Mouse (Mus musculus): ENCODE data around the gene Gzmb. TPM values are rescaled to one million over a fixed set of nuclear protein-coding genes. Genes with fewer than 3 reads are reported as not detected.
"Not testable (repeated sequence)": the region's sequence is repeated elsewhere in the genome, so short reads cannot be mapped to it uniquely, and the experiment has no call there.

The Gzmb gene
- polyA plus RNA-seq, 1 experiment from 2014 or later = 0.06 TPM

DNA sequence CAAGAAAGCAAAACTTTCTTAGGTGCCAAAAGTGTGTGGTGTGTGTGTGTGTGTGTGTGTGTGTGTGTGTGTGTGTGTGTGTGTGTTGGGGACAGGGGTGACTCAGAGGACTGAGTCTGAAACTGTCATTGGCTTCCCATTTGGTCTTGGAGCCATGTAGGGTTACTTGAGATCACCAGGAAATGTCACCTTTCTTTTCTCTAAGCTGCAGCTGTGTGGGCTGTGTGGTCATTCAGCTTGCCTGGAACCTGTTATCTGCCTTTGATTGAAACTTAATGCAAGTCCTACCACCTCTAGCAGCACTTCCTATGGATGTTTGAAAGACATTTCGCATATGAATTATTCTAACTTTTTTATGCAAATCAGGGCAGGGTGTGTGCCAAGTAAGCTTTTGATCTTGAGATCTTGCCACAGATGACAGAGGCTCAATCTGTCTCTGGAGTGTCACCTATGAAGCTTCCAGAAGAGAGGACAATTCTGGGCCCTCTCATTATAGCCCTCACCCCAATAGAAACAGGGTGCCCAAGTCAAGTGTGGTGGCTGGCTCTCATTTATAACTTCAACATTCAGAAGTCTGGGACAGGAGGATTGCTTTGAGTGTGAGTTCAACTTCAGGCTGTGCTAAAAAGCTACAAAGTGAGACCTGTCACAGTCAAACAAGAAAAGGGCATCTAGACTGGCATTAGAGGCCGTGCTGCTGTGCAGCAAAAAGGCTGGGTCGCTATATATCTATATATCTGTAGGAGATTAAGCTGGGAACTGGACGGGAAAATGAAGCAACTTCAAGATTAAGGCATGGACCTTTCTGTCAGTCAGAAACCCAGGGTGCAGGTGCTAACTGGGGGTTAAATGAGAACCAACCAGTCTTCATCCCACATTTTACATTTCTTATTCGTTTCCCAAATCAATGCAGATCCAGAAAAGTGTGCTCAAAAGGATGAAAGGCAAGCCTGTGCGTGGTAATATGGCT, 22.6 kb upstream of the Gzmb start:
- CTCF ChIA-PET = no interaction called here
- in situ Hi-C loops (cut with MboI; ENCODE audit: low pct_unique_long_range_greater_than_20kb) = no loop called here
- no peak for TF ChIP-seq CTCF (IDR thresholded peaks at IDR 0.05)
- peaks cover 23% of the 10 kb centered on the region for H3K27me3 ChIP-seq
- no peak for ATAC-seq
- POLR2A ChIA-PET = no interaction called here
- no peak for DNase-seq (ENCODE audit: low read depth, low spot score)

DNA sequence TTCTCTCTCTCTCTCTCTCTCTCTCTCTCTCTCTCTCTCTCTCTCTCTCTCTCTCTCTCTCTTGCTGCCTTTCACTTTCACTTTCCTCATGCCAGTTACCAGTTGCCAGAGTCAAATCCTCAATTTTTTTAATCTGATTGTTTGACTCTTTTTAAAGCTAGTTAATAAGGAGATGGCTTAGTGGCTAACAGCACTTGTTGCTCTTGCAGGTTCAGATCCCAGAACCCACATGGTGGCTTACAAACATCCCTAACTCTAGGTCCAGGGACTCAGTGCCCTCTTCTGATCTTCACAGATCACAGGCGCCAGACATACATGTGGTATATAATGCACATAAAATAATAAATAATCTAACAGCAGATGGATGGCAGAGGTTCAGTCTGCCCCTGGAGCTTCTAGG, 21.8 kb upstream of the Gzmb start:
- in situ Hi-C loops (cut with MboI; ENCODE audit: low pct_unique_long_range_greater_than_20kb) = no loop called here
- ATAC-seq = no peak
- POLR2A ChIA-PET = no interaction called here
- CTCF ChIA-PET = no interaction called here
- H3K27me3 ChIP-seq = peaks cover 26% of the 10 kb centered on the region
- no peak for DNase-seq (ENCODE audit: low read depth, low spot score)
- no peak for TF ChIP-seq CTCF (IDR thresholded peaks at IDR 0.05)

DNA sequence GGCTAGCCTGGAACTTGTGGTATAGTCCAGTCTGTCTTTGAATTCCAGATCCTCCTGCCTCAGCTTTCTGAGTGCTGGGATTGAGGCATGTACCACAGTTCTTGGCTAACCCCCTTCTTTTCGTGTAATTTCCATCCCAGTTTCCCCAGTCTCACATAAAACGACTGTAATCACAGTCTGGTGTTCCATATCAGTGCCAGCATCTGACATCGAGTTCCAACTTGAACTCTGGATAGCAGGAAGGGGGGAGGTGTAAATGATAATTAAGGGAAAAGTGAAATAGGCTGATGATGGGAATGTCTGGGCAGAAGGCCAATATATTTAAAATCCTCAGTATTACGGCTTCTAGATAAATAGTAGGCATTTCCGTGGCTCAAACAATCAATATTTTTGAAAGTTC, 19.0 kb upstream of the Gzmb start:
- DNase-seq (ENCODE audit: low read depth, low spot score) = no peak
- ATAC-seq = no peak
- peaks cover 14% of the 10 kb centered on the region for H3K27me3 ChIP-seq
- ChIA-PET CTCF (no interaction called here), POLR2A (no interaction called here)
- in situ Hi-C loops (cut with MboI; ENCODE audit: low pct_unique_long_range_greater_than_20kb) = no loop called here
- no peak for TF ChIP-seq CTCF (IDR thresholded peaks at IDR 0.05)

DNA sequence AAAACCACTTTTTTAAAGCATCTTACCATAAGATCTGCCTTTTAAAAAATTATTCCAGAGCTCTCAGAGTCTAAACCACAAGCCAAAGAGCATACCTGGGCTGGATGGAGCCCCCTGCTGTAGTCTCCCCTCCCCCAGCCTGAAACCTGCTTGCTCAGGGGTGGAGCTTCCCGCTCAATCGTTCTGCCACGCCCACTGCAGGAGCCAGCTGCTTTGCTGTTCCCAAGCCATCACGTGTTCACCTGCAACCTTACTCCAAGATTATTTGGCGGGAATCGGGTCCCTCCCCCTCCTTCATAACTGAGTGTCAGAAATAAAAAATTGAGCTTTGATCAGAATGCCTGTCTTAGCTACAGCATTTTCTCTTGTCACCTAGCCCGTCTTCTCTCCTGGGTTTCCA, 16.6 kb upstream of the Gzmb start:
- ATAC-seq; DNase-seq (ENCODE audit: low read depth, low spot score); in situ Hi-C loops (cut with MboI; ENCODE audit: low pct_unique_long_range_greater_than_20kb); POLR2A ChIA-PET: not testable (repeated sequence)
- CTCF ChIA-PET = interaction anchor here (1.0 kb wide), 1 partner anchor 8 kb away, joined by 3 read pairs; no protein-coding TSS in a partner anchor
- peaks cover 14% of the 10 kb centered on the region for H3K27me3 ChIP-seq

DNA sequence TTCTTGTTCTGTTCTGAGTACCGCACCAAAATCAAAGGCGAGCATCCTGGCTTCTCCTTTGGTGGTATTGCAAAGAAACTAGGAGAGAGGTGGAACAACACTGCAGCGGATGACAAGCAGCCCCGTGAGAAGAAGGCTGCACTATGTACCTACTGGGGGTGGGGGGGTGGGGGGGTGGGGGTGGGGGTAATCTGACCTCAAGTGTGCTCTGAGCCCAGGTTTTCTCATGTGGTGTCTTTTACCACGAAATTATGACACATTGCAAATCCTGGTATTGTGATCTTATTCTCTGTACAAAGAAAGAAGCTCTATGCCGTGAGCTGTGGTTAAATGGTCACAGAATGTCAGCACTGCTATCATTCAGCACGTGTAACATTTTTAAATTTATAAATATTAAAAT, 14.0 kb upstream of the Gzmb start:
- CTCF ChIA-PET, ATAC-seq: not testable (repeated sequence)

DNA sequence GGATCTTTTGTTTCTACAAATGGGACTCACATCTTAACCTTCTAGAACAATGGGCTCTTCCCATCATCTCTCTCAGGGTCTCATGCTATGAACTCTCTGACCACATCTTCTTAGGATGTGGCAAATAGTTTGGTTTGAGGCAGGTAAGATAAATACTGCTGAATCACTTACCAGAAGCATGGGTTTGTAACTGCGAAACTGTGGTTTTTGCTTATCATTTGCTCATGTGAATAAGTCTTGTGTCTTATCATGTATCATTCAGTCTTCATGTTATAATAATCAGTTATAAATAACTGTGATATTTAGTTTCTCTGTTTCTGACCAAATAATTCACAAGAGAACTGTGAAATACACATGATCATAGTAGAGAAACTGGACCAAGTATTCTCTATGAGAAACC, 4.0 kb upstream of the Gzmb start:
- ChIA-PET CTCF (no interaction called here), POLR2A (no interaction called here)
- H3K27me3 ChIP-seq = peaks cover 19% of the 10 kb centered on the region
- TF ChIP-seq CTCF (IDR thresholded peaks at IDR 0.05) = no peak
- in situ Hi-C loops (cut with MboI; ENCODE audit: low pct_unique_long_range_greater_than_20kb) = no loop called here
- ATAC-seq = no peak
- no peak for DNase-seq (ENCODE audit: low read depth, low spot score)

More for the DNA sequence above, 14.0 kb upstream of the Gzmb start:
- in situ Hi-C loops (cut with MboI; ENCODE audit: low pct_unique_long_range_greater_than_20kb); DNase-seq (ENCODE audit: low read depth, low spot score); H3K27me3 ChIP-seq; POLR2A ChIA-PET: not testable (repeated sequence)

DNA sequence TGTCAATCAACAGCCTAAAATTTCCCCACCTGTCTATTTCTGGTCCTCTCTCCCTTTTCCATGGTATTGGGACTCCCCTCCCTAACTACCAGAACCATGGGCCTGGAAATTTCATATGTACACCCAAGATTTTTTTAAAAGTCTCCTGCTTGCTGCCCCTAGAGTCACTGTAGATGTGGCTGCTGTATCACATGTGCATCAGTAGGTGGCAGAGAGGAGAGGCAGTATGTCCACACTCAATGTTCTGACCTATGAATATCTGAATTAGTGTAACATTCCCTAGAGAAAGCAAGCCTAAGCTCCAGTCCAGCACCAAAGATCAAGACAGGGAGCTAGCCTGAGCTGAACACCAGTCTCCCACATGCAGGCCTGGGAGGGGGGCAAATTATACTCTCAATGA, 21.7 kb downstream of the Gzmb start:
- in situ Hi-C loops (cut with MboI; ENCODE audit: low pct_unique_long_range_greater_than_20kb) = no loop called here
- ATAC-seq (no peak), DNase-seq (ENCODE audit: low read depth, low spot score) (no peak)
- CTCF ChIA-PET = no interaction called here
- TF ChIP-seq CTCF (IDR thresholded peaks at IDR 0.05) = peak; percentile 15
- POLR2A ChIA-PET = no interaction called here
- H3K27me3 ChIP-seq = peaks cover 27% of the 10 kb centered on the region

DNA sequence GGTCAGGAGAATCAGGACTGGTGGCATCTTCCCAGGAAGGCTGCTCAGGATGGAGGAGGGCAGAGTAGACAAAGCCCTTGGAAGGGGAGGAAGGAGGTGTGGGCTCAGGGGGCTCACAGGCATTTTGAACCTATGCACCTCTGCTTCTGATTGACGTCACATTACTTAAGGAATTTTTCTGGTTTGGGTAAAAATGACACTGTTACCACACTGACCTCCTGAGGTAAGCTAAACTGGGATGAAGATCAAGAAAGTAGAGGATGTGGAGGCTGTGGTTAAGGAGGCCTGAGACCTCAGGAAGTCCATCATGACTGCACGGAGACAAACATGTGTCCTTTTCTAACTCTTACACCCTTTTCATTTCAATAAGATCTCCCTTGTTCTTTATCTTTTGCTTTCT, 27.5 kb downstream of the Gzmb start, which contains the start of gene Gzmc:
Gene Gzmc, minus strand, starts transcription at position 101 of the 400 bp plus-strand sequence.
- no peak for ATAC-seq
- in situ Hi-C loops (cut with MboI; ENCODE audit: low pct_unique_long_range_greater_than_20kb) = no loop called here
- peaks cover 31% of the 10 kb centered on the region for H3K27me3 ChIP-seq
- no peak for DNase-seq (ENCODE audit: low read depth, low spot score)
- POLR2A ChIA-PET = interaction anchor here (0.6 kb wide), 1 partner anchor 80 kb away, joined by 6 read pairs; no protein-coding TSS in a partner anchor
- no peak for TF ChIP-seq CTCF (IDR thresholded peaks at IDR 0.05)
- CTCF ChIA-PET = no interaction called here

DNA sequence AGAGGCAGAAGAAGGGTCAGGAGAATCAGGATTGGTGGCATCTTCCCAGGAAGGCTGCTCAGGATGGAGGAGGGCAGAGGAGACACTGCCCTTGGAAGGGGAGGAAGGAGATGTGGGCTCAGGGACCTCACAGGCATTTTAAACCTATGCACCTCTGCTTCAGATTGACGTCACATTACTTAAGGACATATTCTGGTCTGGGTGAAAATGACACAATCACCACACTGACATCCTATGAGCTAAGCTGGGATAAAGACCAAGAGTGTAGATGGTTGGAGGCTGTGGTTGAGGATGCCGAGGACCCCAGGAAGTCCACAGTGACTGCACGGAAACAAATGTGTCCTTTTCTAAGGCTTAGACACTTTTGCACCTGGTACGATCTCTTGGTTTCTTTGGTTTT, 50.7 kb downstream of the Gzmb start, which contains the start of gene Gzmf:
Gene Gzmf, minus strand, starts transcription at position 101 of the 400 bp plus-strand sequence.
- in situ Hi-C loops (cut with MboI; ENCODE audit: low pct_unique_long_range_greater_than_20kb) = no loop called here
- DNase-seq (ENCODE audit: low read depth, low spot score) (no peak), ATAC-seq (no peak)
- ChIA-PET POLR2A (no interaction called here), CTCF (no interaction called here)
- no peaks in the 10 kb centered on the region for H3K27me3 ChIP-seq
- TF ChIP-seq CTCF (IDR thresholded peaks at IDR 0.05) = no peak

Other genes starting within 250 kb of the Gzmb start
- gene Mcpt1, start 244.3 kb downstream of the Gzmb start, polyA plus RNA-seq (2021) = not detected
- gene Mcpt9, start 231.8 kb downstream of the Gzmb start, polyA plus RNA-seq (2021) = not detected
- not detected for gene Mcpt2, start 220.2 kb downstream of the Gzmb start, polyA plus RNA-seq (2021)
- not detected for gene Mcpt4, start 199.9 kb downstream of the Gzmb start, polyA plus RNA-seq (2021)
- 0.50 TPM for gene Mcpt8, start 177.0 kb downstream of the Gzmb start, polyA plus RNA-seq (2021)
- gene Ctsg, start 159.7 kb downstream of the Gzmb start, polyA plus RNA-seq (2021) = not detected
- 59.1 TPM for gene Gzme, start 141.6 kb downstream of the Gzmb start, polyA plus RNA-seq (2021)
- gene Gzmd, start 129.7 kb downstream of the Gzmb start, polyA plus RNA-seq (2021) = 4.2 TPM
- 5.3 TPM for gene Gzmg, start 102.7 kb downstream of the Gzmb start, polyA plus RNA-seq (2021)
- gene Gzmn, start 87.7 kb downstream of the Gzmb start, polyA plus RNA-seq (2021) = 0.06 TPM
- gene Gzmf, start 50.8 kb downstream of the Gzmb start, polyA plus RNA-seq (2021) = 2.8 TPM
- gene Gzmc, start 27.6 kb downstream of the Gzmb start, polyA plus RNA-seq (2021) = not detected
- gene Atp12a, start 102.8 kb upstream of the Gzmb start, polyA plus RNA-seq (2021) = not detected
- not detected for gene Rnf17, start 140.3 kb upstream of the Gzmb start, polyA plus RNA-seq (2021)